Mouse (Mus musculus): ENCODE measurements around the gene Tnc.

Gene Tnc

DNA sequence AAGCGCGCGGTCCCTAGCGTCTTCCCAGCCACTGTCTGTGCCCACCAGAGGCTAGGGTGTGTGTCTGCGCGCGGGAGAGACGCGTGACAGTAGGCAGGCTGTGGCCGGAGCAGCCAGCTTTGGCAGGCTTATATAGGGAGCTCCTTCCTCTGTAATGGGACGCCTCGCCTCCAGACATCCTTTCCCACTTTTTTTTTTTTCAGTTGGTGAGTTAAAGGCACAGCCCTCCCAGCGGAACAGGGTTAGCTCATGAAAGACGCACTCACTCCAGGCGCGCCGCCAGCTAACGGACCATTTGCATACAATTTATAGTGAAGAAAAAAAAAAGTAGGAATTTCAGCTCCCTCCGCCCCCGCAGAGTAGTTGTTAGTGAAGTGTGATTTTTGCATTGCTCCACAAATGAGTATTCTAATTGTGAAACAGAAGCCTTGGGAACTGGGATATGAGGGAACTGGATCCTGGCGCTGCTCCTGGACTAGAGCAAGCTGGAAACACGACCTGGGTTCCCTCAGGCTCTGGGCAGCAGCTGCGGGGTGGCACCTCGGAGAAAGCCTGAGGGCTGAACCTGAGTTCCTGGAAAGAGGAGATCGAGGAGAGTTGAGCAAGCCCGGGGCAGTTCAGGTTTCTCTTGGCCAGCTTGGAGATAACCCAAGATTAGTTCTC is at the start of gene Tnc:
TSS of gene Tnc (minus strand) at position 185 of the 663 bp plus-strand sequence.
- DNase-seq (ENCODE audit: low read depth, low spot score): no peak

DNA sequence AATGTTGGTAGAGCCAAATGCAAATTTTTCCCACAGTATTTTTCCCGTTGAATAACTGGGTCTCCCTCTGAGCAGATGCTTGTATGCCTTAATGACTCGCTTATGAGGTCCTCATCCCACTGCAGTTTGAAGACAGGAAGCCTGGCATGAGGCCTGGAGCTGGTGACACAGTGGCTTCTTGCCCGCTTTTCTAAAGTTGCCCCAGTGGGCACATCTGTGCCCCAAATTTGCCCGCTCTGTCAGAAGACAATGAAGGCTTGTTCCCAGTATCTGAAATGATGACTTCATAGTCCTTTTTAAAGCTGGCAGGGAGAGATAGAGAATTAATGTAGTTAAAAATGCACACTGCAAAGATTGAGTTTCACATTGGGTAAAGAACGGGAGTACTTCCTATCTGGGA is 47.4 kb upstream of the Tnc start:
- DNase-seq (ENCODE audit: low read depth, low spot score): no peak

DNA sequence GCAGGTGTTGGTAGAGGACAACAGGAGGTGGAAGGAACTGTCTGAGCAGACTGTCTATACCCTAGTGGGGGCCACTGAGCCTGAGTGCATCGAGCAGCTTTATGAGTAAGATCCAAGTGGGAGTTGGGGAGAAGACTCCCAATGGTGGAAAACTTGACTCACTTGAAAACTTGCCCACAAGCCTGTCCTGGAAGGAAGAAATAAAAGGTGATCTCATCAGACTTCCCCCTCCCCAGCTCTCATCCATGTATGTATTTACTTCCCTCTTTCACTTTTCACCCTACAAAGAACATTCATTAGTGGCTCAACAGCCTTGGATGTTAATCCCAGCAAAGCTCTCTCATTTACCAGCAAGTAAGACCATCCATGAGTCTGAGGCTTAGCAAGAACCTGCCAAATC is 46.0 kb upstream of the Tnc start:
- no peak for DNase-seq (ENCODE audit: low read depth, low spot score)

DNA sequence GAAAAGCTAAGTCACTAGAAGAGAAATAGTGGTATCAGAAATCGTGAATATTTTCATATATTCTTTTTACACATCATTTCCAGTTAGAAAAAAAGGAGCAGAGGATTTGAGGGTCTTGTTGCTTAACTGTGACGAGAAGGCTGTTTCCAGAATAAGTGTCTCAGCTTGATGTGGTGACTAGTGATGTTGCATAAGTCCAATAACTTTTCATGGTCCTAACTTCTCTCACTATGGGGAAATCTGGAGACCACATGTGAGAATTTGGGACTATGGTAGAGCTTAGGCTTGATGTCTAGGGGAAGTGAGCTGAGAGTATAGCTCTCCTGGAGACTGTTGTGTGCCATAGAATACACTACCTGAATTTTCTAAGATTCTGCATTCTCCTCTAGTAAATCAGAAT is 42.6 kb upstream of the Tnc start:
- DNase-seq (ENCODE audit: low read depth, low spot score): no peak

DNA sequence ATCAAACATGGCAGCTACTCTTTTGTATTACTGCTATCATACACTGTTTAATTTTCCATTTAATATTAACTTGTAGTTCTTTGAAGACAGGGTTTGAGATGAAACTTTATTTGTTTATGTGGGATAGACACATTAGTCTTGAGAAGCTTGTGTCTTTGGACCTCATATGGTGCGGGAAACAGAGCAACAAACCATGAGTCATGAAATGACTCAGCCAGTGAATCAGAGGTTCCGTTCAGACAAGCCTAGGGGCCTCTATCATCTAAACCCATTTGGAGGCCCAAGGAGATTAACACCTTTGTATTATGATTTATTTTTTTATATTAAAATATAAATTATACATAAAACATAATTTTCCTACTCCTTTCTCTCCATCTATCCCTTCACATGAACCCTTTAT is 40.9 kb upstream of the Tnc start:
- DNase-seq (ENCODE audit: low read depth, low spot score): no peak

DNA sequence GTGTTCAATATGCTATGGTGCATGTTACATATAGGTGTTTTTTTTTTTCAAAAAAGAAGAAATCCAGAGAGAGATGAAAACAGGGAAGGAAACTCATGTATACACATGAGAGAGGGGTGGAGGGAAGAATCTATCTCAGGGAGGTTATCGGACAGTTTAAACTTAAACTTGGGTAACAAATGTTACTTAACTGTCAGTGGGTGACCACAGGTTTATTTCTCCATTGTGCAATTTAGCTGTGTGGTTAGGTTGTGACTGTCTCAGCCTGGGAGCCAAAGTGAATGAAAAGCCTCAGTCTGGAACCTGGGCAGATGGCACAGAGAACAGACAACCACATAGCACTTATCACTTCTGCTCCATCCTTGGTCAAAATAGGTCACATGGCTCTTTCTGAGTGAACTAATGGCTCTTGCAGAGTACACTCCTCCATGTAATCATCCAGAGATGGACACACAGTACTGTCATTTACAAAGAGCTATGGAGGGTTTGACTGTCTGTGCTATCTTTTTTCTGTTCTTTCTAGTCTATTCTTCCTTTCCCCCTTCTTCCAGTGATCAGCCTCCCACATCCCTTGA is 39.3 kb upstream of the Tnc start:
- no peak for DNase-seq (ENCODE audit: low read depth, low spot score)

DNA sequence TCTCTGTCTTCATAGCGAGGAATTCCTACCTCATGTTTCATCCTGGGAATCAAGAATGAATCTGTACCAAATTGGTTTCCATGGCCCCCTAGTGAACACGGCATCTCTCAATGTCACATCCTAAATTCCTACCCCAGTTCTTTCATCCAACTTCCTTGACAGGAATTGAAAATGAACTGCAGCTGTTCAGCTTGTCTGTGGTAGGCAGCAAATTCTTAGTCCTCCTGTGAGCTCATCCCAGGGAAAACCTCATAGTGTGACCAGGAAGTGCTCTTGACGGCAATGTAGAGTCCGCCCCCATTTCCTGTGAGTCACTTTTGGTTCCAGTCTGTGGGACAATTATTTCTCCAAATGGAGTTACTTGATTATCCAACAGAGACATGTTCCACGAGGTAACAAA is 37.0 kb upstream of the Tnc start:
- DNase-seq (ENCODE audit: low read depth, low spot score): no peak

DNA sequence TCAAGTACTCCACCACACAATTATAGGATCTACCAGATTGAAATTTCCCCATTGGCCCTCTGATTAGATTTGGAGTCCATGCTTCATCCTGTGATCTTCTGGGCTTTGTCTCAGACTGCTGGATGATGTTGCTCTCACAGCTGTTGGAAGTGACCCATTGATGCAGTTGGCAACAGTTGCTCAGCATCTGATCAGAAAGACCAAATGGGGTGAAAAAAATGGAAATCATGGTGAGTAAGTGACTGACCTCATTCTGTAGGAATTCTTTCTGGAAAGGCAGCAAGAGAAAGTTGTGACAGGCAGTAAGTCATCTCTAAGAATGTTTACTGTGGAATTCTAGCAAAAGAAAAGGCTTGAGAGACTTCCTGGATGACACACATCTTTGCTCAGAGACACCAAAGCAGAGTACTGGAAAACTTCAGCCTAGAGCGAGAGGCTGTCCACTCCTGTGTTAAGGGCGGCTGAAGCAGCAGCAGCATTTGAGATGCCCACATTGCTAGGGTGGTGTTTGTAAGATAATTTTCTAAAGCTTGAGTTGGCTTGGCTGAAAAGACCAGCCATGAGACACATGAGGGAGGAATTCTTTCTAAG is 31.3 kb upstream of the Tnc start:
- DNase-seq (ENCODE audit: low read depth, low spot score): no peak

DNA sequence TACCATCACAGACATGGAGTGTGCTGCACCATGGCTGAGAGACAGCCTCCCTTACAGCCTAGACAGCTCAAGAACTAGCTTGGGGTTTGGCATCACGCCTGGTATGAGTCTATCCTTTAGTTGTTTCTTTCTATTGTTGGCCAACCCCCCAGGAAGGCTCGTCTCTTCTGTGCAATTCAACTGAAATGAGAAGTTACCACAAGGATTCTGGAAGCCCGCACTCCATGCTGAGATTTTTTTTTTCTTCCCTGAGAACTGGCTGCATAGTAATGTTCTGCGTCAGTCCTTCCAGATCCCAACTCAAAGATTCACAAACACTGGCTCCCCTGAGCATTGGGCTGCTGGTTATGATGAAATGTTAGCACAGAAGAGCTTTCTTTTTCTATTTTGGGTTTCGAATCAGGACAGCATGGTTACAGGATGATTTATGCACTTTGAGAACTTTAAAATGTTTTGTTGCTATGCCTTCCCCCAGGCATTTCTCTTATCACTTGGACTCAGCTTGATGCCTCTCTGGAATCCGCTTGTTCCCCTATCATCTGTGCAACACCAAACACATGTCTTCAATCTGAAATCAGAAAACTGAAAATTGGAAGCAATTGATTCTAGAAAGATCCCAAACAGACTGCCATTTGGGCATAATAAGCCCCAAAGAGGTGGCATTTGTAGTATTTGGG is 29.7 kb upstream of the Tnc start:
- DNase-seq (ENCODE audit: low read depth, low spot score): no peak

DNA sequence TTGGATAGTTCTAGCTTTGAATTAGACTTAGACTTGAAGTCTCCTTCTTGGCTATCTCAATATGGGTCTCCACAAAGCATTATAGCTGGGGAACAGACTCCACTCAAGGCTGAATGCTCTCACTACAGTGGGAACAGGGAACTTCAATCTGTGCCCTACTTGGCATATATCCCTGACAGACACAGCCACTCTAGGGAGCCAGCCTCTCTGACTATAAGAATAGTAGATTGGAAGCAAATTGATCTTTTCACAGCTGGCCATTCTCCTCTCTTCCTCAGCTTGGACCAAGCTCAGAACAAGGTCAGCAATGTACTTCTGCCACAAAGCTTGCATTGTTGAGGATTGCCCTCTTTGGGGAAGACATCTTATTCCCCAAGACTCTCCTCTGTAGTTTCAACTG is 27.9 kb upstream of the Tnc start:
- DNase-seq (ENCODE audit: low read depth, low spot score): no peak

DNA sequence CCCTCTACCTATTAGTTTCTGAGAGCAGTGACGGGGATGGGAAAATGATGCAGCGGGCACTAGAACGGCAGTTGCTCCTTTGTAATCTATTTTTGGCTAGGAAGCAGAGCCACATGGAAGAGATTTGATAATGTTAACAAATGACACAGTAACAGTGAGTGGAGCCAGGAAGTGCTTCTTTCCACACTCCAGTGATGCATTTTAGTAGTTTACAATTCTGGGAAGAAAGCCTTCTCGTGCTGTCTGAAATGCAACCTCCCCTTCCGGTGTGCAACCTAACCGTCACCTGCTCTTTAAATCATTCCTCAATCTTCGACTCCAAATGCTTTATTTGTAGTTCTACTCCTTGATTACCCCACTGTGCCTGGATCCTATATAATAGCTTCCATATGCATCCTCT is 20.6 kb upstream of the Tnc start:
- no peak for DNase-seq (ENCODE audit: low read depth, low spot score)

DNA sequence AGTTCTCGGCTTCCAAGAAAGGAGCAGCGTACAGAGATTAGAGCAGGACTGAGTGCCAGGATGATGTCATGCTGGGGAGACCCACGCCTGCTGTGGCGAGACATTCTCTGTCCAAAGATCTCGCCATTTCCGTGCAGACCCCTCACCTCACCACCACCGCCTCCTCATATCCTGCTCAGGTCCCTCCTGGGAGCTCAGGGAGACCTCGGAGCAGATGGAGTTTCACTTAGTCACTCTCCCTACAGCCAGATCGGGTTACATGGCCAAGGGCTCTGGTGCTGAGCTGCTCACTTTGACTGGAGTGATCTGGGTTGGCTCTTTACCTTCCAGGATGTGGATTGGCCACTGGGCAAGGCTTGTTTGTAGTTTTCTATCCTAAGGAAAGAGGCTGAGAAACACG is 18.5 kb upstream of the Tnc start:
- DNase-seq (ENCODE audit: low read depth, low spot score): no peak

DNA sequence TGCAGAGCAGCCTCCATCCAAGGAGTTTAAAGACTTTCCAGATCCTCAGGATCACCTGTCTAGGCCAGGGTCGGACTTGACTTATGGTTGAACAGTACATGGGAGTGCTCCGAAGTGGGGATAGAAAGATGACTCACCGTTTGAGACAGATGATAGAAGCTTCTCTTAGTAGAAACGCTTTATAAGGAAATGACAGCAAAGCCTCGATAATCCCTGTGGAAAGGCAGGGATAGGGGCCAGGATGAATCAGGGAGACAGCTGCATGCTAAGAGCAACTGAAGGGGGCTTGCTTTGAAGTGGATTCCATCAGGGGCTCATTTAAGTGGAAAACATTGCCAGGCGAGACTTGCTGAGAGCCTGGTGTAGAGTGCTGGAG is 12.0 kb upstream of the Tnc start:
- no peak for DNase-seq (ENCODE audit: low read depth, low spot score)

DNA sequence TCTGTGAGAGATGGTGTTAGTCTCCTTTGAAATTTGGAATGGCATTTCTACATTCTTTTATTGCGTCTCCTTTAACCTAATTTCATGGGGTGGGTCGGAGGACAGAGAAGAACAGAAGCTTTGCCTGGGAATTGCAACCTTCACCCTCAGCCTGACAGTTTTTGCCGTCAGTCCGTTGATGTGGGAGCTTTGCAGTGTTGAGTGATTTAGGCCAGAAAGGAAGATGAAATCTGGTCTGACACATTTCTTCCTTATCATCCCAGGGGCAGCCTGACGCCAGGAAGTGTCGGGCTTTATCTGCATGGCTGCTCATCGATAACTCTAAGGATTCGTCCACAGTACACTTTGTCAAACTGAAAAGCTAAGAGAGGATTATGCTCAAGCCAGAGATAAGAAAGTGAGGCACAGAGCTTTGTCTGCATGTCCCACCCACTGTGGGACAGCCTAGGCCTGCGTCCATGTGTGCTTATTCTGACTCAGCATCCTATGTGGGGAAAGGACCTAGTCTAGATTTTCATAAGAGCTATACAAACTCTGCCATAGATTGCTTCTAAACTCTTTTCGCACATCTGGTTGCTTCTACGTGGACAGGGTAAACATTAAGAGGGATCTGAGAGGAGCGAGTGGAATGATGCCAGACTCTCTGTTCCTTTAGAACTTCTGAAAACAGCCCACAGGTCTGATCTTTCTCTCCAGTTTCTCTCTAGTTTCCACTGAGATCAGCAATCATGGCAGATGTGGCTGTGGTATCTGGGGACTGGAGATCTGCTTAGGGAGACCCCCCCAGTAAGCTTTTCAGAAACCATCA is 11.4 kb upstream of the Tnc start:
- no peak for DNase-seq (ENCODE audit: low read depth, low spot score)

DNA sequence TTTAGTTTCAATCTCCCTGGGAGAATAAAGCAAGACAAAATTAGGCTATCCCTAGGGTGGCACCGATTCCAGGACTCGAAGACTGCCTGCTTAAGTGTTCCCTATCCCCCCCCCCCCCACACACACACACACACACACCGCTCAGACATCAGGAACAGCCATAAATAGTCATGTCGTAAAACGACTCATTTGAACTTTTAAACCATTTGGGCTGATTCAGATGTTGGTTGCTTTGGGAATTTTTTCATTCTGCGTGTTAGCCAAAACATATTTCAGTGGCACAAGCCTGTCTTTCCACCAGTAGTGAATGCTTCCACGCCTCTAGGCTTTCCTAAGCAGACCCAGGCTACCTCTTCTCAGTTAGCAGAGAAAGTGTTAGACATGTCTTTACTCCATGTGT is 1.4 kb upstream of the Tnc start:
- no peak for DNase-seq (ENCODE audit: low read depth, low spot score)

DNA sequence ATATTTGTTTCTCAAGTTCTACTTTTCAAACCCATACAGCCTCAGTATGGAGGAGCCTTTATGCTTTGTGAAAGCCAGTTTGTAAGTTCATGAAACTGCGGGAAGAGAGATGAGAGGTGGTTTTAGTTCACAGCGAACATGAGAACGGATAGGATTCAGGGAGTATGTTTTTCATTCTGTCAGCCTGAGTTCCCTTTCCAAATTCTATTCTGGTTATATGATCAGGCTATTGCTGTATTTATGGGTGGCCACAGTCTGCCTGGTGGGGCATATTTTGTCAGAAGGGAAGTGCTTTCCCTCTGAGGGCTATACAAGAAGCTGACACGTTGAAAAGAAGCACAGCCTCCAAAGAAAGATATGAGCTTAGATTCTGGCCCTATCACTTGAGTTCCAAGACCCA is 2.9 kb downstream of the Tnc start:
- DNase-seq (ENCODE audit: low read depth, low spot score): no peak

DNA sequence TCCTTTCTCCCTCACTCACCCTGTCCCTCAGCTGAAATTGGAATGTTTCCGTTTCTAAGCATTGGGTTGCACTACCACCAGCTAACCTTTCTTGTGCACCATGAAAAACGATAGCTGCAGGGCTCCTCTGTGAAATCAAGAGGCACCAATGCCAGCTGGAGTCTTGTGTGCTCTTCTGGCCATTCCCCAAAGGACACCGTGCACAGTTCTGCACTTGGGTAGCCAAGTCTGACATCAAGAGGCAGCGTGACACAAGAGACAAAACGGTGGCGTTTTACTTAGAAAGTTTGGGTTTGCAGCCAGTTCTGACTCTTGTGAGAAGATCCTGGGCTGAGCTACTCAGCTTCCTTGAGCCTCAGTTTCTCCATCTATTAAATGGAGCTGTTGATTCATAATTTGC is 3.4 kb downstream of the Tnc start:
- no peak for DNase-seq (ENCODE audit: low read depth, low spot score)

DNA sequence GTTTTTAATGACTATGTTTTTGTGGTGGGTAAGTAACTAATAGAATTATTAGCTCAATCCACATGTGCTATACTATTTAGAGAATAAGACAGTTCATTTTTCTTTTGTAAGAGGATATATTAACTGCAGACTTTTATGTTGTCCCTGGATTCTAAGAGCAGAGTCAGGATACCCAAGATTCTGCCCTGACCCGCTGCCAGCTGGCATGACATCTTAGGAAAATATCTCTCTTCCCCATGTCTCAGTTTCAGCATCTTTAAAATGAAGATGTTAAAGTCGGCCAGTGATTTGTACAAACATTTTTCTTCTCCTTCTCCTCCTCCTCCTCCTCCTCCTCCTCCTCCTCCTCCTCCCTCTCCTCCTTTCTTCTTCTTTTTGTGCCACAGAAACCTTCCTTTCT is 7.7 kb downstream of the Tnc start:
- no peak for DNase-seq (ENCODE audit: low read depth, low spot score)

DNA sequence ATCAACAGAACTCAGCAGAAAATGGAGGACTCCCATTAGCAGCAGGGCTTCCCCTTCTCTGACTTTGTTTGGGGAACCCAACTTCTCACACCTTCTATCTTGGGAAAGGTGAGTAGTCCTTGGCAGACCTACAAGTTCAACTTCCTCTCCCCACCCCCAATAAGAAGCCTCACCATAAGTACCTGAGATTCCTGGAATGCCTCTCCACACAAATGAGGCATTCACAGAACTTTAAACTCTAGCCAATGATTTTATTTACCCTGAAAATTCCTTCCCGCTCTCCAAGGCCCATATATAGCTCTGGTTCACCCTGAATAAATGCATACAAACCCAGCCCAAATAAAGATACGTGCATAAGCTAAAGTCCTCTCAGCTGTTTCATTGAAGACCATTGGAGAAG is 9.3 kb downstream of the Tnc start:
- no peak for DNase-seq (ENCODE audit: low read depth, low spot score)

DNA sequence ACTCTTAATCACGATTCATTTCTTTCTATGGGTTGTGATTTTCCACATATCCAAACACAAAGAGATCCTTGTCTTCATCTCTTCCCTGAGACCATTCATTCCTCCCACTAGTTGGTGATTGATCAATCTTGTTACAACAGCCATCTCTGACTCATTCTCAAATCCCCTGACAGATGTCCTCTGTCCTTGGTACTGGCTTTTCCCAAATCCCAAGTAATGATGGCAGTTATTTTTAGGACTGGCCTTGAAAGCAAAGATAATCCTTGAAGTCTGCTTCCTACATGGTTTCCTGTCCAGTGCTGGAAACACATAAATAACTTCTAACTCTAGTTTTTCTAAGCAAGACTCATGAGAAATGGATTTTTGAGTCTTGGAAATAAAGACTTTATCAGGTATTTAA is 12.1 kb downstream of the Tnc start:
- no peak for DNase-seq (ENCODE audit: low read depth, low spot score)

DNA sequence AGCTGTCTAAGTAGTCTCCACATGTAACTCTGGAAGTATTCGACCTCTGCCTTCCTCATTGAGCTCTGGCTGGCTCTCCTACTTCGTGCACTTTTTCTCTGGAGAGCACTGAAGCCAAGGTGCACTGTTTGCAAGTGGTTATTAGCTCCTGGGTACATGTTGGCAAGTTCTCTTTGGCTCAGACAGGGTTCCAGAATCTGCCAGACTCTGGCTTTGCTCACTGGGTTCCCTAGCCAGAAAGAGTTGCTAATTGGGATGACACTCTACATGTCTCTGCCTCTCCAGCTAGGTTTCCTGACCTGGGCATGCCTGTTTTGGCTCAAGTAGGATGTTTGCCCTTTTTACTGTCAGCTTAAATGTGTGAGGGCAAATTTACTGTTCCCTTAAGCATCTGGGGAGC is 13.6 kb downstream of the Tnc start:
- no peak for DNase-seq (ENCODE audit: low read depth, low spot score)

DNA sequence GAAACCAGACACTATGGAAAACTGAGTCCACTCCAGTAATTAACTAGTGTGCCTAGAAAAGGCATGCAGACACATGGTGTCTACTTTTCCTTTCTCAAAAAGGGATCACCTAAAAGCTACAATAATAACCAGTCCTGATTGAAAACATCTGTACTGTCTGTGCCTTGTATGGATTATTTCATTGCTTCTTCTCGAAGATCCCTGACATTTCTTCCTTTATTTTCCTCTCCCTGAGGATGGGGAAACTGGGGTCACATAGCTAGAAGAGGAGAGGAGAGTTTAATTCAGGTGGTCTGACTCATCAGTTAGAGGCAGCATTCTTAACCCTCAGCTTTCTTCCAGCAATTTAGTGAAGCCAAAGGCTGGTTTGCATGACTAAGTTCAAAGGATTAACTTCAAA is 17.3 kb downstream of the Tnc start:
- DNase-seq (ENCODE audit: low read depth, low spot score): no peak
